Mouse (Mus musculus): Measurements from ENCODE around the gene Hba-x. TPM values are rescaled to one million over a fixed set of nuclear protein-coding genes. Genes with fewer than 3 reads are reported as not detected.

The Hba-x gene
- polyA plus RNA-seq, 1 experiment from 2014 or later = 365 TPM

- 94% methylated on average over 1 of the region's 1 CpGs for WGBS
- ATAC-seq = no peak
- Histone ChIP-seq H3K27me3 (no peaks in the 10 kb centered on the region), H3K9ac (replicated peaks) (no peak overlapping the region), H3K4me1 (replicated peaks) (no peaks in the 10 kb centered on the region), H3K36me3 (peaks cover 50% of the 10 kb centered on the region), H3K4me3 (replicated peaks) (no peak overlapping the region), H3K4me2 (replicated peaks) (no peak overlapping the region), H3K27ac (no peak overlapping the region), H3K9me3 (no peaks in the 10 kb centered on the region)
Observed at GRCm38 (mm10) chr11:32256146-32256545, 20.1 kb upstream of the Hba-x start.

GRCm38 (mm10) chr11:32256566-32256965, 19.6 kb upstream of the Hba-x start:
- Histone ChIP-seq H3K27me3 (no peaks in the 10 kb centered on the region), H3K4me1 (replicated peaks) (no peaks in the 10 kb centered on the region), H3K9me3 (no peaks in the 10 kb centered on the region), H3K27ac (no peak overlapping the region), H3K4me3 (replicated peaks) (no peak overlapping the region), H3K9ac (replicated peaks) (no peak overlapping the region), H3K4me2 (replicated peaks) (no peak overlapping the region), H3K36me3 (peaks cover 47% of the 10 kb centered on the region)
- WGBS = 87% methylated on average over 3 of the region's 3 CpGs
- no peak for ATAC-seq

GRCm38 (mm10) chr11:32262674-32263415, 13.4 kb upstream of the Hba-x start:
- Histone ChIP-seq H3K36me3 (peaks cover 20% of the 10 kb centered on the region), H3K9me3 (no peaks in the 10 kb centered on the region), H3K4me2 (replicated peaks) (no peak overlapping the region), H3K9ac (replicated peaks) (no peak overlapping the region), H3K4me3 (replicated peaks) (no peak overlapping the region), H3K4me1 (replicated peaks) (peaks cover 15% of the 10 kb centered on the region), H3K27me3 (no peaks in the 10 kb centered on the region), H3K27ac (no peak overlapping the region)
- WGBS = 93% methylated on average over 10 of the region's 10 CpGs
- ATAC-seq = no peak

GRCm38 (mm10) chr11:32265117-32265738, 11.0 kb upstream of the Hba-x start:
- WGBS = 94% methylated on average over 3 of the region's 3 CpGs
- Histone ChIP-seq H3K4me1 (replicated peaks) (peaks cover 19% of the 10 kb centered on the region), H3K4me2 (replicated peaks) (no peak overlapping the region), H3K36me3 (peaks cover 14% of the 10 kb centered on the region), H3K9ac (replicated peaks) (no peak overlapping the region), H3K27me3 (peaks cover 9% of the 10 kb centered on the region; the same call in 1 of the 2 replicates), H3K27ac (no peak overlapping the region), H3K4me3 (replicated peaks) (no peak overlapping the region), H3K9me3 (no peaks in the 10 kb centered on the region)
- ATAC-seq = no peak

GRCm38 (mm10) chr11:32266194-32266593, 10.0 kb upstream of the Hba-x start:
- no peak overlapping the region for H3K9ac ChIP-seq (replicated peaks)
- H3K4me3 ChIP-seq (replicated peaks) = no peak overlapping the region
- peaks cover 8% of the 10 kb centered on the region; the same call in 1 of the 2 replicates for H3K36me3 ChIP-seq
- peaks cover 19% of the 10 kb centered on the region for H3K4me1 ChIP-seq (replicated peaks)
- H3K27ac ChIP-seq = no peak overlapping the region
- 94% methylated on average over 6 of the region's 6 CpGs for WGBS
- H3K27me3 ChIP-seq = peaks cover 10% of the 10 kb centered on the region; the same call in 1 of the 2 replicates
- H3K9me3 ChIP-seq = no peaks in the 10 kb centered on the region
- ATAC-seq = no peak
- H3K4me2 ChIP-seq (replicated peaks) = no peak overlapping the region

- H3K4me2 ChIP-seq (replicated peaks) = peak overlapping the region; percentile 64
- peaks cover 19% of the 10 kb centered on the region for H3K4me1 ChIP-seq (replicated peaks)
- peak overlapping the region; percentile 97 for H3K27ac ChIP-seq
- peaks cover 15% of the 10 kb centered on the region; the same call in 1 of the 2 replicates for H3K27me3 ChIP-seq
- H3K36me3 ChIP-seq = peaks cover 8% of the 10 kb centered on the region; the same call in 1 of the 2 replicates
- H3K9me3 ChIP-seq = no peaks in the 10 kb centered on the region
- H3K4me3 ChIP-seq (replicated peaks) = peak overlapping the region; percentile 77
- ATAC-seq = no peak; the same call in 1 of the 2 replicates
- WGBS = 30% methylated on average over 6 of the region's 6 CpGs
- peak overlapping the region; percentile 92 for H3K9ac ChIP-seq (replicated peaks)
Observed at GRCm38 (mm10) chr11:32266776-32267175, 9.4 kb upstream of the Hba-x start.

GRCm38 (mm10) chr11:32267188-32267884, 8.9 kb upstream of the Hba-x start, which contains the start of gene Nprl3:
Gene Nprl3, minus strand, starts transcription at chr11:32267707.
- Histone ChIP-seq H3K27me3 (peaks cover 17% of the 10 kb centered on the region; the same call in 1 of the 2 replicates), H3K4me3 (replicated peaks) (peak within 1 kb of the TSS; percentile 77), H3K36me3 (peaks cover 5% of the 10 kb centered on the region; the same call in 1 of the 2 replicates), H3K4me1 (replicated peaks) (peaks cover 19% of the 10 kb centered on the region), H3K9me3 (no peaks in the 10 kb centered on the region), H3K9ac (replicated peaks) (peak within 1 kb of the TSS; percentile 92), H3K4me2 (replicated peaks) (peak within 1 kb of the TSS; percentile 64), H3K27ac (peak within 1 kb of the TSS; percentile 97)
- WGBS = under 1% methylated on average over 54 of the region's 54 CpGs
- peak; percentile 99 for ATAC-seq

GRCm38 (mm10) chr11:32267964-32268363, 8.2 kb upstream of the Hba-x start:
- 27% methylated on average over 5 of the region's 5 CpGs for WGBS
- peak overlapping the region; percentile 92 for H3K9ac ChIP-seq (replicated peaks)
- peak overlapping the region; percentile 97; the same call in 1 of the 2 replicates for H3K27ac ChIP-seq
- peaks cover 17% of the 10 kb centered on the region; the same call in 1 of the 2 replicates for H3K27me3 ChIP-seq
- no peaks in the 10 kb centered on the region for H3K36me3 ChIP-seq
- H3K4me1 ChIP-seq (replicated peaks) = peaks cover 19% of the 10 kb centered on the region
- ATAC-seq = peak; percentile 50
- no peaks in the 10 kb centered on the region for H3K9me3 ChIP-seq
- peak overlapping the region; percentile 77 for H3K4me3 ChIP-seq (replicated peaks)
- peak overlapping the region; percentile 64 for H3K4me2 ChIP-seq (replicated peaks)

- no peaks in the 10 kb centered on the region for H3K36me3 ChIP-seq
- WGBS = 88% methylated on average over 5 of the region's 5 CpGs
- peaks cover 19% of the 10 kb centered on the region for H3K4me1 ChIP-seq (replicated peaks)
- no peak for ATAC-seq
- H3K27me3 ChIP-seq = peaks cover 17% of the 10 kb centered on the region; the same call in 1 of the 2 replicates
- no peak overlapping the region for H3K4me3 ChIP-seq (replicated peaks)
- H3K4me2 ChIP-seq (replicated peaks) = no peak overlapping the region
- no peaks in the 10 kb centered on the region for H3K9me3 ChIP-seq
- H3K27ac ChIP-seq = no peak overlapping the region
- no peak overlapping the region for H3K9ac ChIP-seq (replicated peaks)
Observed at GRCm38 (mm10) chr11:32268952-32269351, 7.2 kb upstream of the Hba-x start.

GRCm38 (mm10) chr11:32271178-32271577, 5.0 kb upstream of the Hba-x start:
- peaks cover 17% of the 10 kb centered on the region; the same call in 1 of the 2 replicates for H3K27me3 ChIP-seq
- no peak for ATAC-seq
- H3K27ac ChIP-seq = no peak overlapping the region
- no peak overlapping the region for H3K4me2 ChIP-seq (replicated peaks)
- H3K4me3 ChIP-seq (replicated peaks) = no peak overlapping the region
- H3K36me3 ChIP-seq = no peaks in the 10 kb centered on the region
- H3K9ac ChIP-seq (replicated peaks) = no peak overlapping the region
- no peaks in the 10 kb centered on the region for H3K9me3 ChIP-seq
- peaks cover 11% of the 10 kb centered on the region for H3K4me1 ChIP-seq (replicated peaks)
- WGBS = 54% methylated on average over 4 of the region's 4 CpGs

GRCm38 (mm10) chr11:32277736-32278457, 1.7 kb downstream of the Hba-x start:
- Histone ChIP-seq H3K4me2 (replicated peaks) (no peak overlapping the region), H3K9me3 (no peaks in the 10 kb centered on the region), H3K9ac (replicated peaks) (no peak overlapping the region), H3K27me3 (peaks cover 12% of the 10 kb centered on the region; the same call in 1 of the 2 replicates), H3K36me3 (no peaks in the 10 kb centered on the region), H3K4me1 (replicated peaks) (no peaks in the 10 kb centered on the region), H3K27ac (no peak overlapping the region), H3K4me3 (replicated peaks) (no peak overlapping the region)
- ATAC-seq = no peak
- WGBS = 75% methylated on average over 21 of the region's 21 CpGs
